Mouse (Mus musculus): Measurements from ENCODE around the gene Pfdn5.

Pfdn5 gene

DNA sequence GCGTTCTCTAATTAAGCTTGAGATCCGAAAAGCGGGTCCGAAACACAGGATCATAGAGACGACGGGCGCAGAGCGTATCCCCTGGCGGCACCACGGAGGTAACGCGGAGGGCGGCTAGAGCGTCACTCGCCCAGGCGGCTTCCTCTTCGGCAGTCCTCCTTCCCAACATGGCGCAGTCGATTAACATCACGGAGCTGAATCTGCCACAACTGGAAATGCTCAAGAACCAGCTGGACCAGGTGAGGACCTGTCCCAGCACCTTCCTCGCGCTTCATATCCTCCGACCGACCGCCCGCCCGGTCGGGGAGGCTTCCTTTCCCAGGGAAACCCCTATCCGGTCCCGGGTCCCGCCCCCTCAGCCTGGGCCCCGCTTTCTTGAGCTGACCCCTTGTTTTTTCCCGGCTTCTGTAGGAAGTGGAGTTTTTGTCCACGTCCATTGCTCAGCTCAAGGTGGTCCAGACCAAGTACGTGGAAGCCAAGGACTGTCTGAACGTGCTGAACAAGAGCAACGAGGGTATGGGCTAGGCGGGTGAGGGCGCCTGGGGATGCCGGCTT is at the start of gene Pfdn5:
Pfdn5 (plus strand) TSS at position 95 of the 555 bp plus-strand sequence.
- Histone ChIP-seq H3K36me3 (ENCODE audit: control insufficient read depth, insufficient read depth, low read length, poor library complexity, severe bottlenecking) (no peaks in the 10 kb centered on the region), H3K27me3 (ENCODE audit: control insufficient read depth, insufficient read depth, low read length, poor library complexity, severe bottlenecking) (no peaks in the 10 kb centered on the region)
- peak; percentile 91 for DNase-seq (ENCODE audit: low read depth, low spot score)

DNA sequence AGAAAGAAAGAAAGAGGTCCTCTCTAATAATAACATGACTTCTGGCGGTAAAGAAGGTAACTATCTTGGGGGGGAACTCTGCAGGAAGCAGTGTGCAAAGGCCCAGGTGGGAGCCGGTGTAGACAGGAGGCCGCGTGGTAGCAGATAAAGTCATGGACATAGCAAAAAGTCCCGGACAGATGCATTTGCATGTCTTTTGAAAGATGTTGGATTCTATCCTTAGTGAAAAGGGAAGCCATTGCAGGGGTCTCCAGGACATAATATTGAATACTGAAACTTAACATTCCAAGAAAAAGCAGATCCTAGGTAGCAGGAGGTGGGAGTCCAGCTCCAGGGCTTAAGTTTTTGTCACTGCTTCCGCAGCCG is 47.2 kb upstream of the Pfdn5 start:
- H3K36me3 ChIP-seq (ENCODE audit: control insufficient read depth, insufficient read depth, low read length, poor library complexity, severe bottlenecking): peaks cover 3% of the 10 kb centered on the region; the same call in 1 of the 2 replicates
- no peak for DNase-seq (ENCODE audit: low read depth, low spot score)
- no peaks in the 10 kb centered on the region; the same call in 1 of the 2 replicates for H3K27me3 ChIP-seq (ENCODE audit: control insufficient read depth, insufficient read depth, low read length, poor library complexity, severe bottlenecking)

DNA sequence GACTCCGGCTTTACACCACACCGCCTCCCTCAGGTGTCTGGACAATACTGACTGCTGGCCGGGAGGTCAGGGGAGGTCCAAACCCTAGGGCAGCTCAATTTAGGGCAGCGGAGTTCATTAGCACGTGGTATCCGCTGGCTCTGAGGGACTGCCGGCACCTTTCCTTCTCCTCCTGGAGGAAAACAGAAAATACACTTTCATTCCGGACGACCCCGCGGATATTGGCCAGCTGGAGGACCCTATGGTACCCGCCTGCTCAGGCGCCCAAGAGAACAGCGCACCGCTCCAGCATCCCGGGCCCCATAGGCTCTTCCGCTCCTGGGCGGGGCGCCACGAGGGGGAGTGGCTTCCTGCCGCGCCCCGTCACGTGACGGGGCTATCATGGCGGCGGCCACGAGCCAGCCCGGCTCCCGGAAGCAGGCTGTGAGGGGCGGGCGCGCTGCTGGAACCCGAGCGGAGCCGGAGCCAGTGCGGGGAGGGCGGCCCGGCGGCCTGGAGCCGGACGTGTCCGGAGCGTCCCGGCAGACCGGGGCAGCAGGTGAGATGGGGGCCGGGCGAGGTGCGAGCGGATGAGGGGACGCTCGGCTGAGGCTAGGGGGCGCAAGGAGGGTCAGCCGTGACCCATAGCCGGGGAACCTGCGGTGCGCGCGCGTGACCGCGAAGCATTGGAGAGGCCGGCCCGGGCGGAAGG is 46.7 kb upstream of the Pfdn5 start, which contains the start of gene Mfsd5:
Mfsd5 (plus strand) TSS at position 363 of the 691 bp plus-strand sequence.
- H3K36me3 ChIP-seq (ENCODE audit: control insufficient read depth, insufficient read depth, low read length, poor library complexity, severe bottlenecking): peaks cover 3% of the 10 kb centered on the region; the same call in 1 of the 2 replicates
- no peaks in the 10 kb centered on the region; the same call in 1 of the 2 replicates for H3K27me3 ChIP-seq (ENCODE audit: control insufficient read depth, insufficient read depth, low read length, poor library complexity, severe bottlenecking)
- peak; percentile 93 for DNase-seq (ENCODE audit: low read depth, low spot score)

DNA sequence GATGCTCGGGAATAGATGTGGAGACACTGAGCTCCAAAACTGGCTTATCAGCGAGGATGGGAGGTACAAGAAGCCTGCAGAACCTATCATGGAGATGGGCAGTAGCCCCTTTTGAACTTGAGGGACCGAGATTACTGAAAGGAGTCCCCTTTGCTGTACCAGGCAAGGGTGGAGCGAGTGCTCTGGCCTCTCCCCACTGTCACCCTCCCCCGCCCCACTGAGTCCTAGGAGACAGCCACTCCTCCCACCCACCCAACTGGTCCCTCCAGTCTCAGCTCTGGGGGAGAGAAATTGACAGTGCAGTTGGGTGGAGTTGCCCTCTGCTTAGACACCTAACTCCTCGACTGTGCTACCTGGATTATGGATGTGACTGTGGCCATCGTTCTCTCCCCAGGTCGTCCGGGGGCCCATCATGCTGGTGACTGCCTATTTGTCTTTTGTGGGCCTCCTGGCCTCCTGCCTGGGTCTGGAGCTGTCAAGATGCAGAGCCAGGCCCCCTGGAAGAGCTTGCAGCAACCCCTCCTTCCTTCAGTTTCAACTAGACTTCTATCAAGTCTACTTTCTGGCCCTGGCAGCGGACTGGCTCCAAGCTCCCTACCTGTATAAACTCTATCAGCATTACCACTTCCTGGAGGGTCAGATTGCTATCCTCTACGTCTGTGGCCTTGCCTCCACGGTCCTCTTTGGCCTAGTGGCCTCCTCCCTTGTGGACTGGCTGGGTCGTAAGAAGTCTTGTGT is 46.0 kb upstream of the Pfdn5 start:
- no peaks in the 10 kb centered on the region for H3K27me3 ChIP-seq (ENCODE audit: control insufficient read depth, insufficient read depth, low read length, poor library complexity, severe bottlenecking)
- DNase-seq (ENCODE audit: low read depth, low spot score): no peak
- peaks cover 3% of the 10 kb centered on the region; the same call in 1 of the 2 replicates for H3K36me3 ChIP-seq (ENCODE audit: control insufficient read depth, insufficient read depth, low read length, poor library complexity, severe bottlenecking)

DNA sequence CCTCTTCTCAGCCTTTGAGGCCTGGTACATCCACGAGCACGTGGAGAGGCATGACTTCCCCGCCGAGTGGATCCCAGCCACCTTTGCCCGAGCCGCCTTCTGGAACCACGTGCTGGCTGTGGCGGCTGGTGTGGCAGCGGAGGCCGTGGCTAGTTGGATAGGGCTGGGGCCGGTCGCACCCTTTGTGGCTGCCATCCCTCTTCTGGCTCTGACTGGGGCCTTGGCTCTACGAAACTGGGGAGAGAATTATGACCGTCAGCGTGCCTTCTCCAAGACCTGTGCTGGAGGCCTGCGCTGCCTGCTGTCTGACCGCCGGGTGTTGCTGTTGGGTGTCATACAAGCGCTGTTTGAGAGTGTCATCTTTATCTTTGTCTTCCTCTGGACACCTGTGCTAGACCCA is 45.3 kb upstream of the Pfdn5 start:
- H3K36me3 ChIP-seq (ENCODE audit: control insufficient read depth, insufficient read depth, low read length, poor library complexity, severe bottlenecking): peaks cover 3% of the 10 kb centered on the region; the same call in 1 of the 2 replicates

DNA sequence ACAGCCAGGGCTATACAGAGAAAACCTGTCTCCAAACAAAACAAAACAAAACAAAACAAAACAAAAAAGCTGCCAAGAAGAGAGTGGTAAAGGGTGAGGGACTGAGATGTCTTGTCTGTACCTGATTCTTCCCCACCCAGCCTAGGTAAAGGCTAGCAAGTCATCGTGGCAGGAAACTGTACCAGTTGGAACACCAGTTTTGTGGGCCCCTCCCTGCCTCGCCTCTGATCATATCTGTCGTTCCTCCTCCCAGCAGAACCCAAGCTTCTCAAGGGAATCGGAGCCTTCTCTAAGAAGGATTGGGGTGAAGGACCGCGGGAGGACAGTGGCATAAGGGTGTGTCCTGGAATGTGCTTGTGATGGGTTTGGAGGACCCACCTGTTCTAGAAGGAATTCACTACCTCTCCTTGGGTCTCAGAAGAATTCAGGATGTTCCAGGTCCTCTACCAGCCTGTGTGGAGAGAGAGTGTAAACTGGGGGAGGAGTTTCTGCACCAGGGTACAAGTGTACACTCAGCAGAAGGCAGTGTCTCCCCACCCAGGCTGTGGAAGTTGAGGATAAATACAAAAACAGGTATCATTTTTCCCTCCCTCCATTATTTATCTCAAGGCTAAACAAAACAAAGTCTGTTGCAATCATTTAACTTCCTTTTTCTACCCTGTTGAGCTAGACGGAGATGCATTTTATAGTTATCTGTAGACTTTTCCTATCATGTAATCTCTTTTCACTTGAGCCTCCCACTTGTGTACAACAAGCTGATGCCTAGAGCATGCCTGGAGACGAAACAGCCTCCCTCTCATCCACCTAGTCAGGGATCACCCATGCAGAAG is 43.2 kb upstream of the Pfdn5 start:
- peaks cover 3% of the 10 kb centered on the region; the same call in 1 of the 2 replicates for H3K36me3 ChIP-seq (ENCODE audit: control insufficient read depth, insufficient read depth, low read length, poor library complexity, severe bottlenecking)
- no peaks in the 10 kb centered on the region for H3K27me3 ChIP-seq (ENCODE audit: control insufficient read depth, insufficient read depth, low read length, poor library complexity, severe bottlenecking)
- no peak for DNase-seq (ENCODE audit: low read depth, low spot score)

More for the DNA sequence above, 45.3 kb upstream of the Pfdn5 start:
- no peaks in the 10 kb centered on the region for H3K27me3 ChIP-seq (ENCODE audit: control insufficient read depth, insufficient read depth, low read length, poor library complexity, severe bottlenecking)
- no peak for DNase-seq (ENCODE audit: low read depth, low spot score)

DNA sequence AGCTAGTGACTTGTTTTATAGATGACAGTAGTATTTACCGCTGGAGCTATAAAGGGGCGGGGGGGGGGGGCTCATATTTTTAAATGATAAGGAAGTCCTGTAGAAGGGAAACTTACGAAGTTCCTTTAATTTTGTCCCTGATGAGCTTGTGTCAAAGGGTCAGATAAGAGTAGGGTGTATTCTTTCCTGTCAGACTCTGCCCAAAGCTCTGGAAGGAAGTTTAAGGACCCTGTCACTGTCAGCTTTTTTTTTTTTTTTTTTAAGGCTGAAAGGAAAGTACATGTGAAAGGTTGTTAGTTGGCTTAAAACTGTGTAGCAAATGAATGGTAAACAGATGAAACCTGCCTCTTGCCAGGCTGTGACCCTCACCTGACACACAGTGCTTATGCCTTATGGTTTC is 42.3 kb upstream of the Pfdn5 start:
- Histone ChIP-seq H3K36me3 (ENCODE audit: control insufficient read depth, insufficient read depth, low read length, poor library complexity, severe bottlenecking) (peaks cover 3% of the 10 kb centered on the region; the same call in 1 of the 2 replicates), H3K27me3 (ENCODE audit: control insufficient read depth, insufficient read depth, low read length, poor library complexity, severe bottlenecking) (no peaks in the 10 kb centered on the region)
- DNase-seq (ENCODE audit: low read depth, low spot score): no peak

DNA sequence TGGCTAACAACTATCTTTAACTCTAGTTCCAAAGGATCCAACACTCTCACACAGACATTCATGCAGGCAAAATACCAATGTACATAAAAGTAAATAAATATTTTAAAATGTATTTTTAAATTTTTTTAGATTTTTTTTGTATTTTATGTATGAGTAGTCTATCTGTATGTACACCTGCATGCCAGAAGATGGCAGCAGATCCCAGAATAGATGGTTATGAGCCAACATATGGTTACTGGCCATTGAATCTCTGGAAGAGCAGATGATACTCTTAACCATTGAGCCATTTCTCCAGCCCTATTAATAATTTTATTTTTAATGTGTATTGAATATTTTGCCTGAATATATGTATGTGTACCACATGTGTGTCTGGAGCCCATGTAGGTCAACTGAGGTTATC is 38.5 kb upstream of the Pfdn5 start:
- peak; percentile 81 for DNase-seq (ENCODE audit: low read depth, low spot score)
- H3K36me3 ChIP-seq (ENCODE audit: control insufficient read depth, insufficient read depth, low read length, poor library complexity, severe bottlenecking): no peaks in the 10 kb centered on the region
- no peaks in the 10 kb centered on the region for H3K27me3 ChIP-seq (ENCODE audit: control insufficient read depth, insufficient read depth, low read length, poor library complexity, severe bottlenecking)

DNA sequence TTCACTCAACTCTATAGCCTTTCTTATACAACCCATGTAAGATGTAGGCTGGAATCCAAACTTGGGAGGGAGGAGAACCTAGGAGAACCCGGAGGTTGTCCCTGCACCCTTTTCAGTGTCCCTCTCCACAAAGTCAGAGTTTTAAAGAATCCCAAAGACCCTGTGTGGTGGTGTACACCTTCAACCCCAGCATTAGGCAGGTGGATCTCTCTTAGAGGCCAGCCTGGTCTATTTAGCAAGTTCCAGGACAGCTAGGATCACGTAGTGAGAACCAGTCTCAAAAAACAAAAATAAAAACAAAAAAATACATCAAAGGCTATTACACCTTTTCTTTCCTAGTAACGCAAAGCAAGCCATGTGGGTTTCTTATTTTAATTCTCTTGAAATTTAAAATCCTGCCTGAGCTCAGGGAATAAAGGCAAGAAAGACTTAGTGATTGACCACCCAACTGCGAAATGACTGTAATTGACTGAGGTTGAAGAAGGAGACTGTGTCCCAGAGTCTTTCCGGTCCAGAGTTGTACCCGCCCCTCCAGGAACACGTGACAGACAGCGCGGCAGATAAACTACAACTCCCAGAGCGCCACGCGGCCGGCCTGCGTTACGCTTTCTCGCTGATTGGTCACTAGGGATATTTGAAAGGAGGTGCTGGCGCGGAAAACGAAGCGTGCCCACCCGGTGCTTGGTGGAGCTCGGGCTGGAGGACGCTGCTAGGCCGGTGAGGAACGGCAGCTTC is 30.1 kb upstream of the Pfdn5 start, which contains the start of gene Espl1:
Espl1 (plus strand) TSS at position 634 of the 735 bp plus-strand sequence.
- Histone ChIP-seq H3K27me3 (ENCODE audit: control insufficient read depth, insufficient read depth, low read length, poor library complexity, severe bottlenecking) (no peaks in the 10 kb centered on the region), H3K36me3 (ENCODE audit: control insufficient read depth, insufficient read depth, low read length, poor library complexity, severe bottlenecking) (no peaks in the 10 kb centered on the region)
- DNase-seq (ENCODE audit: low read depth, low spot score): peak; percentile 94

- Histone ChIP-seq H3K36me3 (ENCODE audit: control insufficient read depth, insufficient read depth, low read length, poor library complexity, severe bottlenecking) (no peaks in the 10 kb centered on the region), H3K27me3 (ENCODE audit: control insufficient read depth, insufficient read depth, low read length, poor library complexity, severe bottlenecking) (no peaks in the 10 kb centered on the region)
- no peak for DNase-seq (ENCODE audit: low read depth, low spot score)
Observed at GRCm38 (mm10) chr15:102296368-102297006, 29.4 kb upstream of the Pfdn5 start.

DNA sequence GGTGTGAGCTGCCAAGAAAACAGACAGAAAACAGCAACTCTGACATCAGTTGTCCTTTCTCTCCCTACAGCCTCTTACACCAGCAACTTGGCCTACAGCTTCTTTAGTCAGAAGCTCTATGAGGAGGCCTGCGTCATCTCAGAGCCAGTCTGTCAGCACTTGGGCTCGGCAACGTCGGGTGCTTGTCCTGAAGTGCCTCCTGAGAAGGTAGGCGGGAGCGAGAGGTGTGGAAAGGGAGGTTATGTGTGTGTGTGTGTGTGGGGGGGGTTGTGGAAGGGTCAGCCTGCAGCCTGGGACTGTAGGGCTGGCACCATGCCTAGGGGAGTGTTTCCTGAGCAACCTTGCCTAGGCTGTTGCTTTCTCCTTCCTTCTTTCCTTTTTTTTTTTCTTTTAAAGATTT is 23.4 kb upstream of the Pfdn5 start:
- DNase-seq (ENCODE audit: low read depth, low spot score): no peak
- Histone ChIP-seq H3K36me3 (ENCODE audit: control insufficient read depth, insufficient read depth, low read length, poor library complexity, severe bottlenecking) (no peaks in the 10 kb centered on the region), H3K27me3 (ENCODE audit: control insufficient read depth, insufficient read depth, low read length, poor library complexity, severe bottlenecking) (no peaks in the 10 kb centered on the region)

DNA sequence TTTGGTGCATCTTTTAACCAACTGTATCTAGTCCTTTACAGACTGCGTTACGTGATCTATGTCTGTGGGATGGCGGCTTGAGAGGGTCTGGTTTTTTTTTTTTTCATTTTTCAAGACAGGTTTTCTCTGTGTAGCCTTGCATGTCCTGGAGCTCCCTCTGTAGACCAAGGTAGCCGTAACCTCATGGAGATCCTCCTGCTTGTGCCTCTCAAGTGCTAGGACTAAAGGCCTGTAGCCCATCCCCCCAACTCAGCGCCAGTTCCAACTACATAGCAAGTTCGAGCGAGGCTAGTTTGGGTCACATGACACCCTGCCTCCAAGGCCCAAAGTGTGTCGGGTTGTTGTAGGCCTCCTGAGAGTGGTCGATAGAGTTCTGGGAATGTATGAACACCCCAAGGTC is 17.2 kb upstream of the Pfdn5 start:
- no peak for DNase-seq (ENCODE audit: low read depth, low spot score)
- Histone ChIP-seq H3K27me3 (ENCODE audit: control insufficient read depth, insufficient read depth, low read length, poor library complexity, severe bottlenecking) (no peaks in the 10 kb centered on the region), H3K36me3 (ENCODE audit: control insufficient read depth, insufficient read depth, low read length, poor library complexity, severe bottlenecking) (no peaks in the 10 kb centered on the region)

DNA sequence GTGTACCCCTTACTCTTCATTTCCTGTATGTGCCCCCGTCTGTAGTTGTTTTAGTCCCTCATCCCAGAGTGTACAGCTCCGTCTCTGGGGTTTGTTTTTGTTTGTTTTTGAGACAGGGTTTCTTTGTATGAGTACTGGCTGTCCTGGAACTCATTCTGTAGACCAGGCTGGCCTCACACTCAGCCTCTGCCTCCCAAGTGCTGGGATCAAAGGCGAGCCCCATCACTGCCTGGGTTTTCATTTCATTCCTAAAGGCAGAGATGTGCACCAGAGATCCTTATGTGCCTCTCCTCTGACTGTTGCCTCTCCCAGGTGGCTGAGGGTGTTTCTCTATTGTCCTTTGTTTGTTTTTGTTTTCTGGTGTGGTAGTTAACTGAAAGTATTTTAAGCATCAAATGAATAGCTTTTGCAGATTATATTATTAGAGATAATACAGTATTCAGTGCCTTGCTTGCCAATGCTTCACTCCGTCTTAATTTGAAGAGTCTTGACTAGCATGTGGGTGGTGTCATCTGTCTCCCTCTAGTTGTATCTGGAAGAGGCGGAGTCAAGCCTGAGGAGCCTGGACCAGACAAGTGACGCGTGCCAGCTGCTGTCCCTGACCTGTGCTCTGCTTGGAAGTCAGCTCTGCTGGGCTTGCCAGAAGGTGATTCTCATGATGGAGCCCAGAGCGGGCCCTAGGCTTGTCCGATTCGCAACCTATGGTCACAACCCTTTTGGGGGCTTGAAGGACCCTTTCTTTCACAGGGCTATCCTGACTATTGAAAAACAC is 15.7 kb upstream of the Pfdn5 start:
- H3K36me3 ChIP-seq (ENCODE audit: control insufficient read depth, insufficient read depth, low read length, poor library complexity, severe bottlenecking): no peaks in the 10 kb centered on the region
- no peak for DNase-seq (ENCODE audit: low read depth, low spot score)
- H3K27me3 ChIP-seq (ENCODE audit: control insufficient read depth, insufficient read depth, low read length, poor library complexity, severe bottlenecking): no peaks in the 10 kb centered on the region
